Mouse (Mus musculus): ENCODE measurements around the gene Actl10. TPM values are rescaled to one million over a fixed set of nuclear protein-coding genes. Genes with fewer than 3 reads are reported as not detected.

Gene Actl10
- polyA plus RNA-seq (2014; fragmentation: Nextera tagmentation; extraction: Ambion mirVana) = 0.32 and 0.69 TPM in 2 replicates

DNA sequence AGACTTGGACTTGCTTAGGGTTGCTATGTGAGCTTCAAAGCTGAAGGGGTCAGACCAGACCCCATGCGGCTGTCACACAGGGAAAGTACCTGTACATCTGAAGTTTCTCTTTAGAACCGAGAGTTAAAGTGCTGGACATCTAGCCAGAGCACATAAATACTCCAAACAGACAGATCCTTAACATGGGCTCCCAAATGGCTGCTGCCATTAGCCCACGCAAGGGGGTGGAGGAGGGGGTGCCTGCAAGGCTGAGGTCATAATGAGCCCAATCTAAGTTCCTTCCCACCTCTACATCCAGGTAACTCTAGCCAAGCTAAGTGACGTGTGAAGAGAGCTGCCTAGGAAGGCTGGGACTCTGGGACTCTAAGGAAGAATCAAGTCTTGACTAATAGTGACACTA, at the start of gene Actl10:
TSS of gene Actl10 (plus strand) at position 301 of the 400 bp plus-strand sequence.
- Histone ChIP-seq H3K9ac (ENCODE audit: low read depth, low read length) (0 out of 2 replicates have a peak within 1 kb of the TSS, but pooled peaks have one; percentile 12), H3K27me3 (ENCODE audit: control insufficient read depth, insufficient read depth, low read length) (peaks cover 12% of the 10 kb centered on the region; the same call in 1 of the 2 replicates), H3K9me3 (ENCODE audit: control insufficient read depth, low read length) (no peaks in the 10 kb centered on the region), H3K27ac (ENCODE audit: low read depth, low read length) (no peak within 1 kb of the TSS), H3K4me3 (ENCODE audit: low read depth, low read length) (no peak within 1 kb of the TSS), H3K4me1 (replicated peaks; ENCODE audit: control insufficient read depth, insufficient read depth, low read length) (peaks cover 9% of the 10 kb centered on the region; the same call in 1 of the 2 replicates), H3K36me3 (ENCODE audit: control insufficient read depth, insufficient read depth, low read length) (no peaks in the 10 kb centered on the region), H3K4me2 (replicated peaks; ENCODE audit: low read depth, low read length) (peak within 1 kb of the TSS; percentile 22; the same call in 1 of the 2 replicates)
- WGBS = 88% methylated on average over 4 of the region's 4 CpGs
- DNase-seq (ENCODE audit: low spot score) = no peak
- ATAC-seq (ENCODE audit: low FRiP score) = no peak

DNA sequence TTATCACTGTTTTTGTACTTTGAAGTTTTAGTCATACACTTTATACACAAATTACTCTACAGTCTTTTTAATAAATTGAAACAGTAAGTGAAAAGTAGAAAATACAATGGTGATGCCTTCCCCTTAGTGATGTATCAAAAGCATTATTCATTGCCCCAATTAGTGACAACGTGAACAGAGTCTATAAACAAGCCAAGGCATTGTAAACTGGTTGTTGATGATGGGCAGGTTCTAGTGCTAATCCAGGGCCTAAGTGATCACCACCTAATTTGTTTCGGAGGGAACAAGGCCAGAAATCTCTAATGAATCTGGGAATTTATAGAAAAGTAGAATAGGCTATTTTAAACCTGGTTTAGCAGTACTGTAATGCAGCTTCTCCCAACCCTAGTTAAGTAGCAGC, 44.5 kb upstream of the Actl10 start:
- no peaks in the 10 kb centered on the region for H3K9me3 ChIP-seq (ENCODE audit: control insufficient read depth, low read length)
- no peak for DNase-seq (ENCODE audit: low spot score)
- no peak overlapping the region for H3K9ac ChIP-seq (ENCODE audit: low read depth, low read length)
- no peaks in the 10 kb centered on the region for H3K4me1 ChIP-seq (replicated peaks; ENCODE audit: control insufficient read depth, insufficient read depth, low read length)
- ATAC-seq (ENCODE audit: low FRiP score) = no peak
- no peak overlapping the region for H3K4me2 ChIP-seq (replicated peaks; ENCODE audit: low read depth, low read length)
- H3K27me3 ChIP-seq (ENCODE audit: control insufficient read depth, insufficient read depth, low read length) = no peaks in the 10 kb centered on the region
- no peak overlapping the region for H3K4me3 ChIP-seq (ENCODE audit: low read depth, low read length)
- WGBS = 92% methylated on average over 2 of the region's 2 CpGs
- H3K27ac ChIP-seq (ENCODE audit: low read depth, low read length) = no peak overlapping the region
- no peaks in the 10 kb centered on the region for H3K36me3 ChIP-seq (ENCODE audit: control insufficient read depth, insufficient read depth, low read length)

GRCm38 (mm10) chr2:154507566-154508283, 43.9 kb upstream of the Actl10 start:
- H3K27me3 ChIP-seq (ENCODE audit: control insufficient read depth, insufficient read depth, low read length) = no peaks in the 10 kb centered on the region
- no peak overlapping the region for H3K27ac ChIP-seq (ENCODE audit: low read depth, low read length)
- ATAC-seq (ENCODE audit: low FRiP score) (no peak), DNase-seq (ENCODE audit: low spot score) (no peak)
- H3K4me2 ChIP-seq (replicated peaks; ENCODE audit: low read depth, low read length) = no peak overlapping the region
- H3K9me3 ChIP-seq (ENCODE audit: control insufficient read depth, low read length) = no peaks in the 10 kb centered on the region
- WGBS = 77% methylated on average over 9 of the region's 9 CpGs
- no peak overlapping the region for H3K9ac ChIP-seq (ENCODE audit: low read depth, low read length)
- no peaks in the 10 kb centered on the region for H3K36me3 ChIP-seq (ENCODE audit: control insufficient read depth, insufficient read depth, low read length)
- H3K4me3 ChIP-seq (ENCODE audit: low read depth, low read length) = no peak overlapping the region
- no peaks in the 10 kb centered on the region for H3K4me1 ChIP-seq (replicated peaks; ENCODE audit: control insufficient read depth, insufficient read depth, low read length)

GRCm38 (mm10) chr2:154508450-154508849, 43.1 kb upstream of the Actl10 start:
- ATAC-seq (ENCODE audit: low FRiP score) (no peak), DNase-seq (ENCODE audit: low spot score) (no peak)
- H3K27ac ChIP-seq (ENCODE audit: low read depth, low read length) = no peak overlapping the region
- no peaks in the 10 kb centered on the region for H3K4me1 ChIP-seq (replicated peaks; ENCODE audit: control insufficient read depth, insufficient read depth, low read length)
- H3K9ac ChIP-seq (ENCODE audit: low read depth, low read length) = no peak overlapping the region
- H3K36me3 ChIP-seq (ENCODE audit: control insufficient read depth, insufficient read depth, low read length) = no peaks in the 10 kb centered on the region
- WGBS = 88% methylated on average over 4 of the region's 4 CpGs
- H3K4me3 ChIP-seq (ENCODE audit: low read depth, low read length) = no peak overlapping the region
- no peaks in the 10 kb centered on the region for H3K27me3 ChIP-seq (ENCODE audit: control insufficient read depth, insufficient read depth, low read length)
- no peaks in the 10 kb centered on the region for H3K9me3 ChIP-seq (ENCODE audit: control insufficient read depth, low read length)
- no peak overlapping the region for H3K4me2 ChIP-seq (replicated peaks; ENCODE audit: low read depth, low read length)

GRCm38 (mm10) chr2:154510141-154510540, 41.4 kb upstream of the Actl10 start:
- Histone ChIP-seq H3K4me2 (replicated peaks; ENCODE audit: low read depth, low read length) (no peak overlapping the region), H3K36me3 (ENCODE audit: control insufficient read depth, insufficient read depth, low read length) (no peaks in the 10 kb centered on the region), H3K4me3 (ENCODE audit: low read depth, low read length) (no peak overlapping the region), H3K9ac (ENCODE audit: low read depth, low read length) (no peak overlapping the region), H3K27ac (ENCODE audit: low read depth, low read length) (no peak overlapping the region), H3K4me1 (replicated peaks; ENCODE audit: control insufficient read depth, insufficient read depth, low read length) (no peaks in the 10 kb centered on the region), H3K9me3 (ENCODE audit: control insufficient read depth, low read length) (no peaks in the 10 kb centered on the region), H3K27me3 (ENCODE audit: control insufficient read depth, insufficient read depth, low read length) (no peaks in the 10 kb centered on the region)
- no peak for DNase-seq (ENCODE audit: low spot score)
- 94% methylated on average over 3 of the region's 3 CpGs for WGBS
- ATAC-seq (ENCODE audit: low FRiP score) = no peak

- H3K4me2 ChIP-seq (replicated peaks; ENCODE audit: low read depth, low read length) = no peak overlapping the region
- no peak overlapping the region for H3K27ac ChIP-seq (ENCODE audit: low read depth, low read length)
- no peaks in the 10 kb centered on the region for H3K9me3 ChIP-seq (ENCODE audit: control insufficient read depth, low read length)
- no peaks in the 10 kb centered on the region for H3K27me3 ChIP-seq (ENCODE audit: control insufficient read depth, insufficient read depth, low read length)
- H3K36me3 ChIP-seq (ENCODE audit: control insufficient read depth, insufficient read depth, low read length) = peaks cover 2% of the 10 kb centered on the region; the same call in 1 of the 2 replicates
- no peak overlapping the region for H3K9ac ChIP-seq (ENCODE audit: low read depth, low read length)
- ATAC-seq (ENCODE audit: low FRiP score) (no peak), DNase-seq (ENCODE audit: low spot score) (no peak)
- no peaks in the 10 kb centered on the region for H3K4me1 ChIP-seq (replicated peaks; ENCODE audit: control insufficient read depth, insufficient read depth, low read length)
- H3K4me3 ChIP-seq (ENCODE audit: low read depth, low read length) = no peak overlapping the region
- 87% methylated on average over 3 of the region's 3 CpGs for WGBS
These were observed 34.6 kb upstream of the Actl10 start for GRCm38 (mm10) chr2:154516944-154517343.

- ATAC-seq (ENCODE audit: low FRiP score) (no peak), DNase-seq (ENCODE audit: low spot score) (no peak)
- no peaks in the 10 kb centered on the region for H3K9me3 ChIP-seq (ENCODE audit: control insufficient read depth, low read length)
- 96% methylated on average over 5 of the region's 5 CpGs for WGBS
- no peak overlapping the region for H3K4me2 ChIP-seq (replicated peaks; ENCODE audit: low read depth, low read length)
- H3K4me1 ChIP-seq (replicated peaks; ENCODE audit: control insufficient read depth, insufficient read depth, low read length) = no peaks in the 10 kb centered on the region
- H3K9ac ChIP-seq (ENCODE audit: low read depth, low read length) = no peak overlapping the region
- H3K36me3 ChIP-seq (ENCODE audit: control insufficient read depth, insufficient read depth, low read length) = peaks cover 2% of the 10 kb centered on the region; the same call in 1 of the 2 replicates
- no peak overlapping the region for H3K27ac ChIP-seq (ENCODE audit: low read depth, low read length)
- H3K27me3 ChIP-seq (ENCODE audit: control insufficient read depth, insufficient read depth, low read length) = no peaks in the 10 kb centered on the region
- H3K4me3 ChIP-seq (ENCODE audit: low read depth, low read length) = no peak overlapping the region
These were observed 34.2 kb upstream of the Actl10 start for GRCm38 (mm10) chr2:154517424-154517823.

DNA sequence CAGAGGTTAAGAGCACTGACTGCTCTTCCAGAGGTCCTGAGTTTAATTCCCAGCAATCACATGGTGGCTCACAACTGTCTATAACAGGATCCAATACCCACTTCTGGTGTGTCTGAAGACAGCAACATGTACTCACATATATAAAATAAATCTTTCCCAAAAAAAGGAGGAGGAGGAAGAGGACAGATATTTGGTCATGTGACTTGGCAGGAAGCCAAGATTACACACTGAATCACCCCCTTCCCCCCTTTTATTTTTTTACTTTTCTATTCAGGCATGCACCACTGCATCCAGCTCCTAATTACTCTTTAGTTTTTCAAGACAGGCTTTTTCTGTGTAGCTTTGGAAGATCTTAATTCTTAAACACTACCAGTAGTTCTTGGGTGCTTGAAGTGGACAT, 30.1 kb upstream of the Actl10 start:
- Histone ChIP-seq H3K4me1 (replicated peaks; ENCODE audit: control insufficient read depth, insufficient read depth, low read length) (no peaks in the 10 kb centered on the region), H3K4me2 (replicated peaks; ENCODE audit: low read depth, low read length) (no peak overlapping the region), H3K4me3 (ENCODE audit: low read depth, low read length) (no peak overlapping the region), H3K27ac (ENCODE audit: low read depth, low read length) (no peak overlapping the region), H3K9ac (ENCODE audit: low read depth, low read length) (no peak overlapping the region), H3K36me3 (ENCODE audit: control insufficient read depth, insufficient read depth, low read length) (peaks cover 7% of the 10 kb centered on the region; the same call in 1 of the 2 replicates), H3K9me3 (ENCODE audit: control insufficient read depth, low read length) (no peaks in the 10 kb centered on the region), H3K27me3 (ENCODE audit: control insufficient read depth, insufficient read depth, low read length) (no peaks in the 10 kb centered on the region)
- no peak for DNase-seq (ENCODE audit: low spot score)
- ATAC-seq (ENCODE audit: low FRiP score) = no peak

DNA sequence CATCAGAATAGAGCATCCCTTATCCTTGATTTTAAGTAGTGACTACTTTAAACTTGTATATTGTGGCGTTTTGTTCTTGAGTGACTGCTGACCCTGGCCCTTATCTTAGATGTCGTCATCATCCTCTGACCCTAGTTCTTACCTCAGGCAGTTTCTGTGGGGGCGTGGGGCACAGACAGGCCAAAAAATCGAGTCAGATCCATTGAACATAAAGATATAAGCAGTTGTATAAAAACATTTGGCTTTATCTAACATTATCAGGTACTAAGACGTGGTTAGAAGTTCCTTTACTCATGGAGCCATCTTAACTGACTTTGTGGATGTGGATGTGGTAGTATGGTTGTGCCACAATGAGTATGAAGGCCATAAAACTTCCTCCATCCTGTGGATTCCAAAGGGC, 29.2 kb upstream of the Actl10 start:
- Histone ChIP-seq H3K27me3 (ENCODE audit: control insufficient read depth, insufficient read depth, low read length) (no peaks in the 10 kb centered on the region), H3K4me2 (replicated peaks; ENCODE audit: low read depth, low read length) (no peak overlapping the region), H3K9me3 (ENCODE audit: control insufficient read depth, low read length) (no peaks in the 10 kb centered on the region), H3K9ac (ENCODE audit: low read depth, low read length) (no peak overlapping the region), H3K4me3 (ENCODE audit: low read depth, low read length) (no peak overlapping the region), H3K27ac (ENCODE audit: low read depth, low read length) (no peak overlapping the region), H3K4me1 (replicated peaks; ENCODE audit: control insufficient read depth, insufficient read depth, low read length) (no peaks in the 10 kb centered on the region), H3K36me3 (ENCODE audit: control insufficient read depth, insufficient read depth, low read length) (peaks cover 7% of the 10 kb centered on the region; the same call in 1 of the 2 replicates)
- ATAC-seq (ENCODE audit: low FRiP score) = no peak
- WGBS = 95% methylated on average over 5 of the region's 5 CpGs
- DNase-seq (ENCODE audit: low spot score) = no peak
